Mouse (Mus musculus): ENCODE measurements at regions not wholly inside any gene's neighbourhood (a gene's known extent, or its start where the extent isn't known, plus 50 kb on each side); places are given as distances from the start of the nearest gene placed in this dataset.

- H3K36me3 ChIP-seq (ENCODE audit: control insufficient read depth in 1 of 2, insufficient read depth in 2 of 2, low read length in 2 of 2): no peaks in the 10 kb centered on the region
These were observed 101.2 kb upstream of the Smim23 start for GRCm38 (mm10) chr11:32925421-32926271.

DNA sequence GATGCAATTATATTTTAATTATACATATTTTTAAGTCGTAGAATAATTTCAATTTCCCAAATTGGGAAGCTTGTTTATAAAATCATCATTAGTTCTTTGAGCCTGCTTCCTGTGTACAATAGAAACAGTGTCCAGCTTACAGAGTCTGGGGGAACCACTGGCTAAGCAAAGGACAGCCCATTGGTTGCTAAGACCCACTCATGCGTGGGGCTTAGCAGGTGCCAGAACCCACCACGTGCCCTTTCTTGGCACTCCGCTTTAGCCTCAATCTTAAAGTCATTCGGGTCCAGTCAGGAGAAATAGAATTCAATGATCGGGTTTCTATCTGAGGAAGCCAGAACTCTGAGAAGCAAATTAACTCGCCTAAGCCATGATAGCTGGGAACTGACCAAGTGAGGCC lies 100.5 kb upstream of the Smim23 start:
- no peaks in the 10 kb centered on the region for H3K36me3 ChIP-seq (ENCODE audit: control insufficient read depth in 1 of 2, insufficient read depth in 2 of 2, low read length in 2 of 2)
- H3K79me2 ChIP-seq (ENCODE audit: control insufficient read depth, insufficient read depth, low read length, poor library complexity): no peaks in the 10 kb centered on the region
- H3K27me3 ChIP-seq (ENCODE audit: control insufficient read depth in 1 of 2, insufficient read depth in 2 of 2, low read length in 2 of 2): no peaks in the 10 kb centered on the region
- no peaks in the 10 kb centered on the region for H3K9me3 ChIP-seq (replicated peaks; ENCODE audit: insufficient read depth, low read length)
- no peak for DNase-seq (ENCODE audit: low read depth, low spot score)
- no peaks in the 10 kb centered on the region for H3K4me1 ChIP-seq (ENCODE audit: control insufficient read depth in 1 of 2, insufficient read depth in 2 of 2, low read length in 2 of 2)
- H3K9ac ChIP-seq (ENCODE audit: control insufficient read depth, low read depth, low read length, poor library complexity, severe bottlenecking): no peak overlapping the region
- TF ChIP-seq ELF1 (IDR thresholded peaks at IDR 0.05; ENCODE audit: low read depth, low read length) (no peak), MAX (IDR thresholded peaks at IDR 0.05; ENCODE audit: low read length) (no peak), HCFC1 (IDR thresholded peaks at IDR 0.05; ENCODE audit: low read depth, low read length) (no peak), EP300 (IDR thresholded peaks at IDR 0.05; ENCODE audit: low read depth in 1 of 2, low read length in 2 of 2) (no peak), MXI1 (IDR thresholded peaks at IDR 0.05; ENCODE audit: low read depth, low read length) (no peak), MAFK (IDR thresholded peaks at IDR 0.05; ENCODE audit: borderline replicate concordance, low read depth, low read length) (no peak), JUND (IDR thresholded peaks at IDR 0.05; ENCODE audit: low read depth, low read length) (no peak), CHD2 (IDR thresholded peaks at IDR 0.05; ENCODE audit: low read length) (no peak), POLR2AphosphoS2 (IDR thresholded peaks at IDR 0.05; ENCODE audit: low read length) (no peak), GATA1 (IDR thresholded peaks at IDR 0.05; ENCODE audit: low read depth, low read length) (no peak), ZKSCAN1 (IDR thresholded peaks at IDR 0.05; ENCODE audit: low read depth, low read length) (no peak)
- H3K27ac ChIP-seq (ENCODE audit: control insufficient read depth, low read depth, low read length): no peak overlapping the region
- H3K4me3 ChIP-seq (ENCODE audit: control insufficient read depth in 1 of 2, insufficient read depth in 1 of 2, low read depth in 2 of 2, low read length in 2 of 2): no peak overlapping the region

More at GRCm38 (mm10) chr11:32925421-32926271, 101.2 kb upstream of the Smim23 start:
- DNase-seq (ENCODE audit: low read depth, low spot score): no peak
- no peak overlapping the region for H3K4me3 ChIP-seq (ENCODE audit: control insufficient read depth in 1 of 2, insufficient read depth in 1 of 2, low read depth in 2 of 2, low read length in 2 of 2)
- H3K9me3 ChIP-seq (replicated peaks; ENCODE audit: insufficient read depth, low read length): no peaks in the 10 kb centered on the region
- H3K9ac ChIP-seq (ENCODE audit: control insufficient read depth, low read depth, low read length, poor library complexity, severe bottlenecking): no peak overlapping the region
- no peaks in the 10 kb centered on the region for H3K27me3 ChIP-seq (ENCODE audit: control insufficient read depth in 1 of 2, insufficient read depth in 2 of 2, low read length in 2 of 2)
- no peak for TF ChIP-seq GATA1 (IDR thresholded peaks at IDR 0.05; ENCODE audit: low read depth, low read length)
- no peak for TF ChIP-seq CTCF (IDR thresholded peaks at IDR 0.05 in 2 of 3, conservative IDR thresholded peaks at IDR 0.05 in 1 of 3; ENCODE audit: control insufficient read depth in 1 of 3, insufficient read depth in 1 of 3, low read depth in 2 of 3, low read length in 3 of 3, poor library complexity in 1 of 3, severe bottlenecking in 1 of 3)
- TF ChIP-seq HCFC1 (IDR thresholded peaks at IDR 0.05; ENCODE audit: low read depth, low read length): no peak
- TF ChIP-seq RAD21 (IDR thresholded peaks at IDR 0.05; ENCODE audit: low read depth, low read length): no peak
- TF ChIP-seq GABPA (IDR thresholded peaks at IDR 0.05; ENCODE audit: low read depth, low read length): no peak
- no peak for TF ChIP-seq SMC3 (IDR thresholded peaks at IDR 0.05; ENCODE audit: low read depth, low read length)
- no peak for TF ChIP-seq E2F4 (IDR thresholded peaks at IDR 0.05; ENCODE audit: borderline replicate concordance, low read depth, low read length)
- TF ChIP-seq MAZ (IDR thresholded peaks at IDR 0.05; ENCODE audit: low read depth, low read length): no peak
- no peak for TF ChIP-seq MYB (IDR thresholded peaks at IDR 0.05; ENCODE audit: low read depth, low read length)
- TF ChIP-seq ZKSCAN1 (IDR thresholded peaks at IDR 0.05; ENCODE audit: low read depth, low read length): no peak
- TF ChIP-seq CHD1 (IDR thresholded peaks at IDR 0.05; ENCODE audit: low read depth, low read length): no peak
- TF ChIP-seq ETS1 (IDR thresholded peaks at IDR 0.05; ENCODE audit: low read depth, low read length): no peak
- no peak overlapping the region for H3K27ac ChIP-seq (ENCODE audit: control insufficient read depth, low read depth, low read length)
- no peaks in the 10 kb centered on the region for H3K4me1 ChIP-seq (ENCODE audit: control insufficient read depth in 1 of 2, insufficient read depth in 2 of 2, low read length in 2 of 2)
- no peaks in the 10 kb centered on the region for H3K79me2 ChIP-seq (ENCODE audit: control insufficient read depth, insufficient read depth, low read length, poor library complexity)
